Mouse (Mus musculus): ENCODE measurements around the gene Nid2. TPM values are rescaled to one million over a fixed set of nuclear protein-coding genes. Genes with fewer than 3 reads are reported as not detected.

Nid2 gene
- total and polyA plus RNA-seq, 2 experiments from 2014 or later: 18.5 to 26.8 TPM

- no peak overlapping the region for H3K4me2 ChIP-seq (ENCODE audit: low read depth)
- no peak overlapping the region for H3K27ac ChIP-seq (ENCODE audit: low read depth, low read length)
- H3K9ac ChIP-seq: no peak overlapping the region
- H3K9me3 ChIP-seq (ENCODE audit: low read length): no peaks in the 10 kb centered on the region
- no peak overlapping the region for H3K4me3 ChIP-seq (ENCODE audit: low read depth, low read length)
- TF ChIP-seq CTCF (IDR thresholded peaks at IDR 0.05; ENCODE audit: low read depth): peak; percentile 90
- H3K27me3 ChIP-seq (ENCODE audit: insufficient read depth, low read length): no peaks in the 10 kb centered on the region
- H3K36me3 ChIP-seq (ENCODE audit: insufficient read depth): peaks cover 44% of the 10 kb centered on the region
- DNase-seq: peak; percentile 89
- WGBS: 5% methylated on average over 1 of the region's 1 CpGs
- ATAC-seq: peak; percentile 80
- H3K4me1 ChIP-seq (ENCODE audit: insufficient read depth): peaks cover 5% of the 10 kb centered on the region
Observed at GRCm38 (mm10) chr14:19817949-19818348, 66.9 kb downstream of the Nid2 start.

- 98% methylated on average over 5 of the region's 5 CpGs for WGBS
- no peak for ATAC-seq
- Histone ChIP-seq H3K9me3 (ENCODE audit: low read length) (no peaks in the 10 kb centered on the region), H3K36me3 (ENCODE audit: insufficient read depth) (peaks cover 15% of the 10 kb centered on the region; the same call in 1 of the 2 replicates), H3K9ac (no peak overlapping the region), H3K4me3 (ENCODE audit: low read depth, low read length) (no peak overlapping the region), H3K27me3 (ENCODE audit: insufficient read depth, low read length) (no peaks in the 10 kb centered on the region), H3K27ac (ENCODE audit: low read depth, low read length) (no peak overlapping the region), H3K4me1 (ENCODE audit: insufficient read depth) (peaks cover 16% of the 10 kb centered on the region), H3K4me2 (ENCODE audit: low read depth) (no peak overlapping the region)
- no peak for DNase-seq
- no peak for TF ChIP-seq CTCF (IDR thresholded peaks at IDR 0.05; ENCODE audit: low read depth)
Observed at GRCm38 (mm10) chr14:19821686-19822085, 70.6 kb downstream of the Nid2 start.

GRCm38 (mm10) chr14:19823321-19824142 is 72.5 kb downstream of the Nid2 start, which contains the start of gene Rtraf:
Gene Rtraf (minus strand): TSS chr14:19823824.
- ATAC-seq (peak; percentile 98), DNase-seq (peak; percentile 97)
- H3K4me2 ChIP-seq (ENCODE audit: low read depth): peak within 1 kb of the TSS; percentile 61
- TF ChIP-seq CTCF (IDR thresholded peaks at IDR 0.05; ENCODE audit: low read depth): no peak
- peaks cover 16% of the 10 kb centered on the region for H3K4me1 ChIP-seq (ENCODE audit: insufficient read depth)
- peak within 1 kb of the TSS; percentile 87 for H3K9ac ChIP-seq
- peaks cover 12% of the 10 kb centered on the region; the same call in 1 of the 2 replicates for H3K36me3 ChIP-seq (ENCODE audit: insufficient read depth)
- peak within 1 kb of the TSS; percentile 73 for H3K27ac ChIP-seq (ENCODE audit: low read depth, low read length)
- H3K9me3 ChIP-seq (ENCODE audit: low read length): no peaks in the 10 kb centered on the region
- H3K4me3 ChIP-seq (ENCODE audit: low read depth, low read length): peak within 1 kb of the TSS; percentile 64
- no peaks in the 10 kb centered on the region for H3K27me3 ChIP-seq (ENCODE audit: insufficient read depth, low read length)
- 1% methylated on average over 80 of the region's 80 CpGs for WGBS

- Histone ChIP-seq H3K36me3 (ENCODE audit: insufficient read depth) (peaks cover 6% of the 10 kb centered on the region; the same call in 1 of the 2 replicates), H3K4me2 (ENCODE audit: low read depth) (peak overlapping the region; percentile 6; the same call in 1 of the 2 replicates), H3K4me1 (ENCODE audit: insufficient read depth) (peaks cover 16% of the 10 kb centered on the region), H3K9ac (no peak overlapping the region), H3K27me3 (ENCODE audit: insufficient read depth, low read length) (no peaks in the 10 kb centered on the region), H3K27ac (ENCODE audit: low read depth, low read length) (peak overlapping the region; percentile 73), H3K9me3 (ENCODE audit: low read length) (no peaks in the 10 kb centered on the region), H3K4me3 (ENCODE audit: low read depth, low read length) (no peak overlapping the region)
- 9% methylated on average over 11 of the region's 11 CpGs for WGBS
- DNase-seq: peak; percentile 74
- TF ChIP-seq CTCF (IDR thresholded peaks at IDR 0.05; ENCODE audit: low read depth): no peak
- peak; percentile 42 for ATAC-seq
Observed at GRCm38 (mm10) chr14:19825481-19825880, 74.4 kb downstream of the Nid2 start.

GRCm38 (mm10) chr14:19836289-19836688 is 85.2 kb downstream of the Nid2 start:
- no peaks in the 10 kb centered on the region for H3K27me3 ChIP-seq (ENCODE audit: insufficient read depth, low read length)
- ATAC-seq: no peak
- H3K27ac ChIP-seq (ENCODE audit: low read depth, low read length): no peak overlapping the region
- H3K36me3 ChIP-seq (ENCODE audit: insufficient read depth): no peaks in the 10 kb centered on the region
- no peak overlapping the region for H3K9ac ChIP-seq
- no peaks in the 10 kb centered on the region for H3K9me3 ChIP-seq (ENCODE audit: low read length)
- WGBS: 54% methylated on average over 3 of the region's 3 CpGs
- no peak for TF ChIP-seq CTCF (IDR thresholded peaks at IDR 0.05; ENCODE audit: low read depth)
- no peaks in the 10 kb centered on the region for H3K4me1 ChIP-seq (ENCODE audit: insufficient read depth)
- no peak for DNase-seq
- no peak overlapping the region for H3K4me3 ChIP-seq (ENCODE audit: low read depth, low read length)
- no peak overlapping the region for H3K4me2 ChIP-seq (ENCODE audit: low read depth)

- peak; percentile 81 for TF ChIP-seq CTCF (IDR thresholded peaks at IDR 0.05; ENCODE audit: low read depth)
- no peaks in the 10 kb centered on the region for H3K9me3 ChIP-seq (ENCODE audit: low read length)
- 23% methylated on average over 15 of the region's 15 CpGs for WGBS
- peak overlapping the region; percentile 45 for H3K4me2 ChIP-seq (ENCODE audit: low read depth)
- ATAC-seq (peak; percentile 76), DNase-seq (peak; percentile 83)
- H3K36me3 ChIP-seq (ENCODE audit: insufficient read depth): no peaks in the 10 kb centered on the region
- H3K9ac ChIP-seq: peak overlapping the region; percentile 18; the same call in 1 of the 2 replicates
- H3K27ac ChIP-seq (ENCODE audit: low read depth, low read length): no peak overlapping the region
- no peaks in the 10 kb centered on the region for H3K4me1 ChIP-seq (ENCODE audit: insufficient read depth)
- no peaks in the 10 kb centered on the region for H3K27me3 ChIP-seq (ENCODE audit: insufficient read depth, low read length)
- no peak overlapping the region; the same call in 1 of the 2 replicates for H3K4me3 ChIP-seq (ENCODE audit: low read depth, low read length)
Observed at GRCm38 (mm10) chr14:19839600-19840332, 88.7 kb downstream of the Nid2 start.

Measured in forebrain, postnatal 0 days (tissue).